Mouse (Mus musculus) heart, embryonic 15.5 days (tissue): Measurements from ENCODE around the gene Fbxo9. TPM values are rescaled to one million over a fixed set of nuclear protein-coding genes. Genes with fewer than 3 reads are reported as not detected.
A peak's percentile ranks its signal among the peaks of the same experiment; 100 is the strongest.

ENCODE experiments used
- ATAC-seq: fragments of 200-750 bp; cut with Nextera tagmentation; replicated peaks from 2 replicates; pipeline ENCODE4 v1.8.0; 2017; ENCODE audit warnings: low read depth, moderate TSS enrichment; ENCODE audit not compliant: insufficient number of reproducible peaks, insufficient read depth, low FRiP score
- H3K27ac ChIP-seq: fragments of 300-500 bp; sonication (generic); 2 replicates; pipeline ENCODE4 v1.5.1; 2015; ENCODE audit warnings: mild to moderate bottlenecking, inconsistent platforms
- H3K27me3 ChIP-seq: fragments of 300-500 bp; sonication (generic); 2 replicates; pipeline ENCODE4 v1.6.1; 2015; ENCODE audit warnings: inconsistent platforms
- H3K36me3 ChIP-seq: fragments of 300-500 bp; sonication (generic); 2 replicates; pipeline ENCODE4 v1.6.1; 2015; ENCODE audit warnings: mild to moderate bottlenecking, inconsistent platforms
- H3K4me1 ChIP-seq: fragments of 300-500 bp; sonication (generic); replicated peaks from 2 replicates; pipeline ENCODE4 v1.6.1; 2015; ENCODE audit warnings: inconsistent platforms
- H3K4me2 ChIP-seq: fragments of 300-500 bp; sonication (generic); 2 replicates; pipeline ENCODE4 v1.6.1; 2015; ENCODE audit warnings: inconsistent platforms, mild to moderate bottlenecking, moderate library complexity
- H3K4me3 ChIP-seq: fragments of 300-500 bp; sonication (generic); 2 replicates; pipeline ENCODE4 v1.5.1; 2015; ENCODE audit warnings: mild to moderate bottlenecking, inconsistent platforms
- H3K9ac ChIP-seq: fragments of 300-500 bp; sonication (generic); 2 replicates; pipeline ENCODE4 v1.6.1; 2015; ENCODE audit warnings: mild to moderate bottlenecking, inconsistent platforms
- H3K9me3 ChIP-seq: fragments of 300-500 bp; sonication (generic); replicated peaks from 2 replicates; pipeline ENCODE4 v1.6.1; 2016; ENCODE audit warnings: inconsistent platforms
- WGBS: fragments of 180-500 bp; shearing (Covaris S2); methylation state at CpG from one replicate; pipeline ENCODE4 v1.1.7; 2015; ENCODE audit warnings: mixed read lengths; 5-methylcytosine and 5-hydroxymethylcytosine counted together
- polyA plus RNA-seq: library from polyadenylated mRNA; unstranded; fragments of >200 nt; fragmentation: Nextera tagmentation; extraction: Ambion mirVana; gene quantifications from 2 replicates; pipeline ENCODE4 v1.2.1, GENCODE M21; 2015

Fbxo9 gene
- polyA plus RNA-seq, 1 experiment from 2014 or later, result 42.4 TPM

GRCm38 (mm10) chr9:78107912-78108795 is 711 bp downstream of the Fbxo9 start:
- Histone ChIP-seq H3K27ac (peak overlapping the region; percentile 96), H3K4me1 (peaks cover 26% of the 10 kb centered on the region), H3K4me2 (peak overlapping the region; percentile 83), H3K27me3 (no peaks in the 10 kb centered on the region), H3K9me3 (no peaks in the 10 kb centered on the region), H3K9ac (peak overlapping the region; percentile 91), H3K4me3 (peak overlapping the region; percentile 91), H3K36me3 (no peaks in the 10 kb centered on the region)
- ATAC-seq, result peak; percentile 76
- WGBS, result 1% methylated on average over 87 of the region's 88 CpGs

DNA sequence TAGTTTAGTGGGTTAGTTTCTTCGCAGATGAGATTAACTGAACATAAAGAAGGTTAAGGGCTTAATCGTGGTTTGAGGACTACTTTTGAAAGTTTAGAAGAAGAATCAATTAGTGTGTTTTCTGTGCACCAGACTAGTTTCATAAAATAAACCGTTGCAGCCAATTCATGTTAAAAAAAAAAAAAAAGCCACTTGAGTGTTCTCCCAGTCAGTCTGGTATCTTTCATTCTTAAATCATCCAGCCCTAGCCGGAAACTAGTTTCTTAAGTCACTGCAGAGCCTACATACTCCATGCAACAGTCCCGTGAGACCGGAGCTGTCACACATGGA is 1.3 kb downstream of the Fbxo9 start:
- H3K4me2 ChIP-seq, result peak overlapping the region; percentile 83
- H3K36me3 ChIP-seq, result no peaks in the 10 kb centered on the region
- peak overlapping the region; percentile 96 for H3K27ac ChIP-seq
- peak overlapping the region; percentile 91 for H3K4me3 ChIP-seq
- no peak for ATAC-seq
- no peaks in the 10 kb centered on the region for H3K9me3 ChIP-seq
- WGBS, result 15% methylated on average over 6 of the region's 6 CpGs
- no peaks in the 10 kb centered on the region for H3K27me3 ChIP-seq
- peaks cover 26% of the 10 kb centered on the region for H3K4me1 ChIP-seq
- H3K9ac ChIP-seq, result peak overlapping the region; percentile 91

DNA sequence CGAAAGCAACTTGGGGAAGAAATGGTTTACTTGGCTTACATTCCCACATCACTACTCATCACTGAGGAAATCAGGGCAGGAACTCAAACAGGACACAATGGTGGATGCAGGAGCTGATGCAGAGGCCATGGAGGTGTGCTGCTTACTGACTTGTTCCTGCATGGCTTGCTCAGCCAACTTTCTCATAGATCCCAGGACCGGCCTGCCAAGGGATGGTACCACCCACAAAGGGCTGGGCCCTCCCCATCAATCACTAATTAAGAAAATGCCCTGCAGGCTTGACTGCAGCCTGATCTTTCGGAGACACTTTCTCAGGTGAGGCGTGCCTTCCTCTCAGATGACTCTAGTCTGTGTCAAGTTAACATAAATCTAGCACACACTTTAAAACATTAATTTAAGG is 2.0 kb downstream of the Fbxo9 start:
- no peaks in the 10 kb centered on the region for H3K9me3 ChIP-seq
- H3K9ac ChIP-seq, result no peak overlapping the region
- peaks cover 26% of the 10 kb centered on the region for H3K4me1 ChIP-seq
- H3K36me3 ChIP-seq, result no peaks in the 10 kb centered on the region
- no peak overlapping the region for H3K27ac ChIP-seq
- no peak for ATAC-seq
- H3K27me3 ChIP-seq, result no peaks in the 10 kb centered on the region
- peak overlapping the region; percentile 83; the same call in 1 of the 2 replicates for H3K4me2 ChIP-seq
- no peak overlapping the region; the same call in 1 of the 2 replicates for H3K4me3 ChIP-seq
- WGBS, result 83% methylated on average over 4 of the region's 4 CpGs

DNA sequence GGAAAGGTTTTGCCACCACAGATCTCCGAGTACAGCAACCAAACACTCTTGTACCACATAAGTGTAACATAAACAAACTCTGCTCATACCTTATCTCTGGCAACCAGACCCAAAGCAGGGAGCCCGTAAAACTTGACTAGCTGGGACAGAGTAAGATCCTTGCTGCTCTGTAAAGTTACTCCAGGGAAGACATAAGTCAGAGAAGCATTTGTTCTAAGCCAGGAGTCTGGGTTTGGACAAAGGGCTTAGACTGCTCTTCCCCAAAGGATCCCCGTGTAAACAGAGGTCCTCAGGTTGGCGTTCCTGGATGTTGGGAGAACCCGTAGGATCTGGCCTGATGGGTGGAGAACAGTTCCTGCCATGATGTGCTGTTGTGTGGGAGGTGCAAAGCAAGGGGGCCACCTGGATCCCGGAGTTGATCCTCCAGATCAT is 3.3 kb downstream of the Fbxo9 start:
- WGBS, result 60% methylated on average over 6 of the region's 6 CpGs
- Histone ChIP-seq H3K27me3 (no peaks in the 10 kb centered on the region), H3K9me3 (no peaks in the 10 kb centered on the region), H3K36me3 (peaks cover 10% of the 10 kb centered on the region; the same call in 1 of the 2 replicates), H3K9ac (0 out of 2 replicates have a peak overlapping the region, but pooled peaks have one; percentile 8), H3K4me1 (peaks cover 26% of the 10 kb centered on the region), H3K4me2 (no peak overlapping the region), H3K27ac (no peak overlapping the region), H3K4me3 (no peak overlapping the region)
- ATAC-seq, result no peak

DNA sequence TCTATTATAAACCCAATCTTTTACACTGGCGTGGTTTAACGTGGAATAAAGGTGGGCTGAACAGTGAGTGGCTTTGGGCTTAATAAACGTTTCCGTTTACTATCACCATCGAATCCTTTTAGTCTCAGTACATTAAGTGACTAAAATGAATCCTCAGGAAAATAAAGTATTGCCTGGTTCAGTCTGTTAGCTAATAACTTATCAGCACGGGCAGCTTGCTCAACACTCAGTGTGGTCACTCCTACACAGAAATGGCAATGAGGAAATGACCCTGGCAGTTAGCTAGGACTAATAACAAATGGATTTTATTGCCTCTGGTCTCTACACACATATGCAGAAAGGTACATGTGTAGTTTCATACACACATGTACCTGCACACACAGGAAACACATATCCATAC is 3.9 kb downstream of the Fbxo9 start:
- H3K4me2 ChIP-seq, result no peak overlapping the region
- WGBS, result 83% methylated on average over 6 of the region's 6 CpGs
- no peaks in the 10 kb centered on the region for H3K27me3 ChIP-seq
- H3K4me3 ChIP-seq, result no peak overlapping the region
- no peak overlapping the region for H3K27ac ChIP-seq
- ATAC-seq, result no peak
- H3K9ac ChIP-seq, result no peak overlapping the region
- H3K4me1 ChIP-seq, result peaks cover 26% of the 10 kb centered on the region
- peaks cover 15% of the 10 kb centered on the region; the same call in 1 of the 2 replicates for H3K36me3 ChIP-seq
- H3K9me3 ChIP-seq, result no peaks in the 10 kb centered on the region

- H3K27ac ChIP-seq, result no peak overlapping the region
- 90% methylated on average over 8 of the region's 8 CpGs for WGBS
- no peak for ATAC-seq
- no peaks in the 10 kb centered on the region for H3K27me3 ChIP-seq
- no peak overlapping the region for H3K4me2 ChIP-seq
- H3K9me3 ChIP-seq, result no peaks in the 10 kb centered on the region
- peaks cover 20% of the 10 kb centered on the region for H3K4me1 ChIP-seq
- no peak overlapping the region for H3K4me3 ChIP-seq
- no peak overlapping the region for H3K9ac ChIP-seq
- peaks cover 21% of the 10 kb centered on the region; the same call in 1 of the 2 replicates for H3K36me3 ChIP-seq
Measured at GRCm38 (mm10) chr9:78103965-78104560, 4.8 kb downstream of the Fbxo9 start.

DNA sequence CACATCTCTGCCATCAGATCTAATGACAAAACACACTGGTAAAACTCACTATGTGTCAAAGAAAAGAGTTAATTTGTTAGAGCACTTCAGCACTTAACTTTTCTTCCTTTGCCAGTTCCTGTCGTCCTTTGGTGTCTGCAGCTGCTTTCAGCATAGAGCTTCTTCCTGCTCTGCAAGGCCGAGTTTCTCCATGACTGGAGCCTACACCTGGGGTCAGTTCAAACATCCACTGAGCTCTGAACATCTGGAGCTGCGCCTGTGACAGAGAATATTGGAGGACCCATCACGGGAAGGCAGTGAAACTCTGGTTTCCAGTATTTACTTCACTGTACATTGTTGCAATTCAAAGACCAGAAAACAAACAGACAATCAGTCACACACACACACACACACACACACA is 7.4 kb downstream of the Fbxo9 start:
- Histone ChIP-seq H3K27me3 (no peaks in the 10 kb centered on the region), H3K36me3 (peaks cover 46% of the 10 kb centered on the region), H3K9me3 (no peaks in the 10 kb centered on the region; the same call in 1 of the 2 replicates), H3K4me1 (peaks cover 10% of the 10 kb centered on the region), H3K27ac (no peak overlapping the region), H3K4me2 (no peak overlapping the region), H3K4me3 (no peak overlapping the region), H3K9ac (no peak overlapping the region)
- no peak for ATAC-seq
- WGBS, result 55% methylated on average over 4 of the region's 4 CpGs

GRCm38 (mm10) chr9:78100956-78101355 is 7.9 kb downstream of the Fbxo9 start:
- WGBS, result 75% methylated on average over 5 of the region's 5 CpGs
- Histone ChIP-seq H3K4me2 (no peak overlapping the region), H3K9ac (no peak overlapping the region), H3K27me3 (no peaks in the 10 kb centered on the region), H3K9me3 (no peaks in the 10 kb centered on the region; the same call in 1 of the 2 replicates), H3K4me3 (no peak overlapping the region), H3K36me3 (peaks cover 49% of the 10 kb centered on the region), H3K27ac (no peak overlapping the region), H3K4me1 (peaks cover 9% of the 10 kb centered on the region)
- no peak for ATAC-seq

GRCm38 (mm10) chr9:78096376-78096775 is 12.5 kb downstream of the Fbxo9 start:
- Histone ChIP-seq H3K27me3 (no peaks in the 10 kb centered on the region), H3K27ac (no peak overlapping the region), H3K9me3 (no peaks in the 10 kb centered on the region; the same call in 1 of the 2 replicates), H3K4me3 (no peak overlapping the region), H3K36me3 (peaks cover 81% of the 10 kb centered on the region), H3K4me1 (no peaks in the 10 kb centered on the region), H3K9ac (no peak overlapping the region), H3K4me2 (no peak overlapping the region)
- ATAC-seq, result no peak
- 97% methylated on average over 6 of the region's 6 CpGs for WGBS

DNA sequence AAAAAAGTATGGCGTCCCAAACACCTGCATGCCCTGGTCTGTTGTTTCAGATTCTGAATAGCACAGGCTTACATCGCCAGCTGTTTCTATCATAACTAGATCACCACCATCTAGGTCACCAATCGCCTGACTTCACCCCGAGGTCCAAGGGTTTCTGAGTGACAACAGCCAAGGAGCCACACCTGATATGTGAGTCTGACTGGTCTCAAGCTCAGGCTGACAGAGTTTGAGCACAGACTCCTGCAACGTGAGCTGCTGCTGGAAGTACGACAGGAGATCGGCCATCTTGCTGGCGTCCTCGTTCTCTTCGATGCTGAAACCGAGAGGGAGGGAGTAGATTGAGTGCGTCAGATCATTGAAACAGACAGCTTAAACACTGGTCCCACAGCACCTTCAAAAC is 13.2 kb downstream of the Fbxo9 start:
- Histone ChIP-seq H3K9ac (no peak overlapping the region), H3K27ac (no peak overlapping the region), H3K9me3 (no peaks in the 10 kb centered on the region; the same call in 1 of the 2 replicates), H3K4me2 (no peak overlapping the region), H3K4me3 (no peak overlapping the region), H3K4me1 (no peaks in the 10 kb centered on the region), H3K36me3 (peaks cover 78% of the 10 kb centered on the region), H3K27me3 (no peaks in the 10 kb centered on the region)
- WGBS, result 91% methylated on average over 12 of the region's 12 CpGs
- no peak for ATAC-seq

GRCm38 (mm10) chr9:78090596-78090995 is 18.3 kb downstream of the Fbxo9 start:
- 91% methylated on average over 3 of the region's 3 CpGs for WGBS
- no peak overlapping the region for H3K4me3 ChIP-seq
- H3K4me1 ChIP-seq, result peaks cover 14% of the 10 kb centered on the region
- H3K4me2 ChIP-seq, result no peak overlapping the region
- H3K36me3 ChIP-seq, result peaks cover 50% of the 10 kb centered on the region
- no peak overlapping the region for H3K9ac ChIP-seq
- no peak for ATAC-seq
- no peaks in the 10 kb centered on the region for H3K27me3 ChIP-seq
- no peaks in the 10 kb centered on the region for H3K9me3 ChIP-seq
- H3K27ac ChIP-seq, result no peak overlapping the region
